Mouse (Mus musculus): Measurements from ENCODE around the gene Pcp2.
"Not testable (repeated sequence)": the region's sequence is repeated elsewhere in the genome, so short reads cannot be mapped to it uniquely, and the experiment has no call there.

The Pcp2 gene

GRCm38 (mm10) chr8:3621199-3621970 is 4.0 kb downstream of the Pcp2 start, which contains the start of the genes Xab2 and Pet100:
TSS of gene Xab2 (minus strand) at chr8:3621316.
TSS of gene Pet100 (plus strand) at chr8:3621548.
- peak; percentile 100 for DNase-seq (ENCODE audit: low read depth, low spot score)

GRCm38 (mm10) chr8:3609816-3610150 is 15.6 kb downstream of the Pcp2 start:
- DNase-seq (ENCODE audit: low read depth, low spot score), result no peak

DNA sequence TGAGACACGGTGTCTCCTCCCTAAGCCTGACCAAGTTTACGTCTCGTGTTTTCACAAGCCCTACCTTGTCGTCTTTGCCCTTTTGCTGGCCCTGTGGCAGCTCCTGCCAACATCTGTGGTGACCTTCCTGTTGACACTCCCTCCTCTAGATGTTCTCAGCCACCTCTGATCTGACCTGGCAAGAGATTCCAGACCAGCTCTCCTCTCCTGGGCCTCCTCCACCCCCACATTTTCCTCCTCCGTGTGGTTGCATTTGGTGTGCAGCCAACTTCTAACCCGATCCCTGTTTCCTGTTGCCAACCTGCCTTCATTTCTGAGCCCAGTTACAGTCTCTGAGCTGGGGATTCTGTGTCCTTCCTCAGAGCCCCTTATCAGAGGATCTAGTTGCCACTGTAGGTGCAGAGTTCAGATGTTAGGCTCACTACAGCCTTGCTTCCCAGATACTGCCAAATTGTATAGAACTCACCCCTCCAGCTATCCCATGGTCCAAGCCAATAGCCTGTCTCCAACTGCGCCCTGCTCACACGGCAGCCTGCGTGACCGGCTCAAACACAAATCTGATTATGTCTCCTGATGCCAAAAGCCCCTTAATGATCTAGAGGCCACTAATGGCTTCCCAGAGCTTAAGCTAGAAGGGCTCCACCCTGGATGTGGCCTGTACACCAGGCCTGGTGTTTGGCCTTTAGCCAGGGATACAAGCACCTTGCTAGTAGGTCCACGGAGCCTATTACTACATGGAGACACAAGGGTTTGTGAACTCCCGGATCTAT is 16.1 kb downstream of the Pcp2 start:
- peak; percentile 75 for DNase-seq (ENCODE audit: low read depth, low spot score)

DNA sequence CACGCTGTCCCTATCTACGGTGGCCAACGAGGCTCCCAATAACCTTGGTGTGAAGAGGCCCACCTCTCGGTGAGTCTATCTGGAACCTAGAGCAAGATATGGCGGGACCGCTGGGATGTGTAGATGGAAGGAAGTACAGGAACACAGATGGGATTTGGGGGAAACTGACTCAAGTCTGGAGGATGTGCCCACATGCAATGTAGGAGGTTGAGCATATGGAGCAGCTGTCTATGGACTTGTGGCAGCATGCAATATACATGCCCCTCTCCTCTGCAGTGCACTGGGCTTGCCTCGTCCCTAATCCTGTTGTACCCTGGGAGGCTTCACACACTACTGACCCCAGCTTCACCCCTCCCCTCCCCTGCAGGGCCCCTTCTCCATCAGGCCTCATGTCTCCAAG is 17.5 kb downstream of the Pcp2 start:
- DNase-seq (ENCODE audit: low read depth, low spot score), result no peak

DNA sequence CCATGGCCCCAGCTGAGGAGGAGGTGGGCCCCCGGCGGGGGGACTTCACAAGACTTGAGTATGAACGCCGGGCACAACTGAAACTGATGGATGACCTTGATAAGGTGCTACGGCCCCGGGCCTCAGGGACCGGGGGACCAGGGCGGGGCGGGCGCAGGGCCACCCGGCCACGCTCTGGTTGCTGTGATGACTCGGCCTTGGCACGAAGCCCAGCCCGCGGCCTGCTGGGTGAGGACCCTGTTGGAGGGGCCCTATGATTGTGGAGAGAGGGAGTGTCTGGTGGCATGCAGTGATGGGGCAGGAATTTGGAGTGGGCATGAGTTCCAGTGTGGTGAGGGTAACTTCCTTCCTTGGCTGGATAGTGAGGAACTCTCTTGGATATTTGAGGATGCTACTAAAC is 18.8 kb downstream of the Pcp2 start:
- no peak for DNase-seq (ENCODE audit: low read depth, low spot score)

- DNase-seq (ENCODE audit: low read depth, low spot score), result no peak
Measured at GRCm38 (mm10) chr8:3603439-3603838, 21.9 kb downstream of the Pcp2 start.

DNA sequence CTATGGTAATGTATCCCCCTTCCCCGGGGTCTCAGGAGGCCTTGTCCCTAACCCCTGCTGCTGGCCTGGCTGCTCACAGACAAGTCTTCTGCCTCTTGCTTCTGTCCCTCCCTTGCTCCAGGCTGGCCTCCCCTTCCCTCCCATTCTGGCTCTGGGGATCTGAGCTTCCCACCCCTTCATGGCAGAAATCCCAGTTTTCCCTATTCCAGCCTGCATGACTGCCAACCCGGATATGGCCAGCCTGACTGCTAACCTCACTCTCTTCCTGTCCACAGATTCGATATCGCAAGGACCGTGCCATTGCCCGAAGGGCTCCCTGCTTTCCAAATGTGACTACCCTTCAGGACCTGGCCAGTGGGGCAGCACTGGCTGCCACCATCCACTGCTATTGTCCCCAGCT is 24.9 kb downstream of the Pcp2 start:
- DNase-seq (ENCODE audit: low read depth, low spot score), result no peak

GRCm38 (mm10) chr8:3599219-3599618 is 26.1 kb downstream of the Pcp2 start:
- no peak for DNase-seq (ENCODE audit: low read depth, low spot score)

DNA sequence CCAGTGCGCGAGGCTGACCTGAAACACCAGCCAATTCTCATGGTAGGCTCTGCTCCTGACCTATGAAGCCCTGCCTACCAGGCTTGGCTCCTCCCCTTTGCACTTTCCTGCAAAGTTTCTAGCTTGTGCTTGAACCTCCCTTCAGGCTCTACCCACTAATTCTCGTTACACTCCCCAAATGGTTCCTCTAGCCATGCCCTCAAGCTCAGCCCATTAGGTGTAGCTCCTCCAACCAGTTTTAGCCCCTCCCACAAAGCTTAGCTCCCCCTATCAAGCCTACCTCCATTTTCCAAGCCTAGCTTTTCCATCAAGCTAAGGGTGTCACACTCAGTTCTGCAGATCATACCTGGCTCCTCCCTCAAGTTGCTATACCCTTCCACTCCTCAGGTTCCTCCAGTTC is 27.3 kb downstream of the Pcp2 start:
- no peak for DNase-seq (ENCODE audit: low read depth, low spot score)

- no peak for DNase-seq (ENCODE audit: low read depth, low spot score)
Measured at GRCm38 (mm10) chr8:3594466-3594865, 30.9 kb downstream of the Pcp2 start.

DNA sequence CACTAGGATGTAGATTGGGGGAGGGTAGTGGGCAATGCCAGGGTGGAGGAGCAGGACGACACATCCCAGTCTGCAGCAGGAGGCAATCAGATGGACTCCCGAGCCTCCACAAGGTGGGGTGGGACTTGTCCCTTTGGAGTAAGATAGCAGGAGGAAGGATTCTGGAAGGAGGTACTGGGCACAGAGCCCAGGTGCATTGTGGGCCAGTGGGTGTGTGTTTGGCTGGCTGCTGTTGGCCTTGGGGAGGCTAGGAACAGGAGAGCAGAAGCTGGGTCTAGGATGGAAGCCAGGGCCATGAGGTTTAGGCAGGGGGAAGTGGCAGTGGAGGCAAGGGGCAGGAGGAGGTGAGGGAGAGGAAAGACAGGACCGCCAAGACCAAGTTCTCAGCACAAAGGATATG is 31.9 kb downstream of the Pcp2 start:
- no peak for DNase-seq (ENCODE audit: low read depth, low spot score)

- no peak for DNase-seq (ENCODE audit: low read depth, low spot score)
Measured at GRCm38 (mm10) chr8:3588258-3588633, 37.1 kb downstream of the Pcp2 start.

GRCm38 (mm10) chr8:3587391-3588257 is 37.7 kb downstream of the Pcp2 start:
- DNase-seq (ENCODE audit: low read depth, low spot score), result peak; percentile 50

GRCm38 (mm10) chr8:3586993-3587390 is 38.4 kb downstream of the Pcp2 start, which contains the start of gene Camsap3:
TSS of gene Camsap3 (plus strand) at chr8:3587293.
- no peak for DNase-seq (ENCODE audit: low read depth, low spot score)

DNA sequence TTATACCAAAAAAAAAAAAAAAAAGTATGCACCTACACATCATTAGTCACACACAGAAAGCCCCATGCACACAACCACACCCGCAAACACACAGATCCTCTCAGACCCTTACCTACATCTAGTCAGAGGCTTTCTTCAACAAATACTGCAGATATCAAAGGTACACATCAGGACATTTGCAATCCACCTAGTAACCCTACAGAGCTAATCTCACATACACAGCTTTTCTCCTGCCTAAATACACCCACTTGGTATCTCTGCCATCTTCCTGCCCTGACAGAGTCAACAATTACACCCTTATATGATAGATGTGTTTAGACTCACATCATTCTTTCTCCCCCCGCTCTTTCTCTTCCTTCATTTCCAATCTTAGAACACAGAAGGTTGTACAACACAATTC is 38.9 kb downstream of the Pcp2 start:
- DNase-seq (ENCODE audit: low read depth, low spot score), result no peak

DNA sequence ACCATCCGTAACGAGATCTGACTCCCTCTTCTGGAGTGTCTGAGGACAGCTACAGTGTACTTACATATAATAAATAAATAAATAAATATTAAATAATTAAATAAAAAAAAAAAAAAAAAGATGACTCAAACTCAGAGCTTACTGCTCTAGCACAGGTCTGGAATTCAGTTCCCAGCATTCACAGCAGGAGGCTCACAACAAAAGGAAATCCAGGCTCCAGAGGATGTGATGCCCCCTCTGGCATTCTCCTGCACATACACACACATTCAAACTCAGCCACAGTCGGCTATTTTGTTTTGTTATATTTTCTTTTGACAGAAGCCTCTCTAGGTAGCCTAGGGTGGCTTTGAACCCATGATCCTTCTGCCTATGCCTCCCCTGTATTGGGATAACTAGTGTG is 43.4 kb downstream of the Pcp2 start:
- not testable (repeated sequence) for DNase-seq (ENCODE audit: low read depth, low spot score)

DNA sequence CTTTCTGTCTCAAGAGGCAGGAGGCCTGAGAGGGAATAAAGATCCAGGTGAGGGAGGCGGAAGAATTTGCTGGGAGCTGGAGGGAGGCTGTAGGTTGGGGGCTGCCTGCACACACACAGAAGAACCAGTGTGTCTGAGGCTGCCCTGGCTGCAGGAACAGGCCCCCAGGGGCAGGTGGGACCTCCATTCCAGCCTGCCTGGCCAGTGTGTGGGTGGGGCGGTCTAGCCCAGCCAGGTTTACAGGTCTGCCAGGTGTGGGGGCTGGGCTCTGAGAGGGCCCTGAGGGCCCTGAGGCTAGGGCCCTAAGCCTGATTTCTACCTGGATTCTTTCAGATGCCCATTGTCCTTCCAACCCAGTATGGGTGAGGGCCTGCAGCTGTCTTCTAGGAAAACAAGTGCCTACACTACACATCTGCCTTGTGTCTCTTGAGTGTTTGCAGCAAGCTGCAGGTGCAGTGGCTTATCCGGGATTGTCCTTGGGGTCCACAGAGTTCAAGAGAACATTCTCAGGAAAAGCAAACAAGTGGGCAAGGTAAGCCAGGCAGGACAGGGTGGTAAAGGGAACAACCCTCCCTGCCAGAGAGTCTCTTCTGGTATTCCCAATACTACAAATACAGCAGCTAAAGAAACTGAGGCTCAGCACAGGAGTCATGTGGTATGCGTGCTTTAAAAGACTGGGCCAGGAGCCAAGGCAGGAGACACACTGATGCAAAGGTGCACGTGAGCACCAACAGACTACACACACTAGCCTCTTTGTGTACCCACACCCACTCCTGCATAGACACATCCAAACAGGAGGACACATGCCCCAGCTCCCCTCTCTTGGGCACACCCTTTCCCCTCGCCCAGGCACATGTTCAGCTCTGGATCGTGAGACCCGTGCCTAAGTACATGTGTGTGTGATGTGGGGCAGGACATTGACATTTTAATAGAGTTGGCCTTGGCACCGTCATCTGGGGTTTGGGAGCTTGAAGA is 45.7 kb downstream of the Pcp2 start:
- DNase-seq (ENCODE audit: low read depth, low spot score), result no peak

DNA sequence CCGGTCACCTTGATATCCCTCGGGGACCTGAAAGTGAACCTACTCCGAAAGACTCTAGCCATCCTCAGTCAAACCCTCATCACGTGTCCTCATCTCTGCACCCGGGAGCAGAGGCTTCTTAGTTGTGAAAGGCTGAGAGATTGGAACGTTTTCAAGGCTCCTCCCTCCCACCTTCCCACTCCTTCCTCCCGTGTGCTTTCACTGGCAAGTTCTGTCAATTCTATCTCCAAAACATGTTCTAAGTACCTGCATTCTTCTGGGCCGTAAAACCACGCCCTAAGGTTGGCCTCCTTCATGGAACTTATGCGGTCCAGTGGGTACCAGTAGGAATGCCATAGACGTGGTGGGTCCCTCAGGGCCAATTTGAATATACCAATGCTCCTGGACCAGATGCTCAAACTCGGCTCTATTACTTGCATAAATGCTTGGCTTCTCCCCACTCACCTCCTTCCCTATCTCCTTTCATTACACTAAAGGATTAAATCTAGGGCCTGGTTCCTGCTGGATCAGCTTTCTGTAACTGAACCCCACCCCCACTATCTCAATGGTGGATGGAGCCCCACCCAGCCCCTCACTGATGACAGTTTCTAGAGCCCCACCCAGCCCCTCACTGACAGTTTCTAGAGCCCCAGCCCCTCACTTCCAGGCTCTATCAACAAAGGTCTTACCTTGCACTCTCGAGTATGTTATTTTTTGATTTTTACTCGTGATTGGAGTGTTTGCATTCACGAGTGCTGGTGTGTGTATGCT is 49.0 kb downstream of the Pcp2 start:
- no peak for DNase-seq (ENCODE audit: low read depth, low spot score)

DNA sequence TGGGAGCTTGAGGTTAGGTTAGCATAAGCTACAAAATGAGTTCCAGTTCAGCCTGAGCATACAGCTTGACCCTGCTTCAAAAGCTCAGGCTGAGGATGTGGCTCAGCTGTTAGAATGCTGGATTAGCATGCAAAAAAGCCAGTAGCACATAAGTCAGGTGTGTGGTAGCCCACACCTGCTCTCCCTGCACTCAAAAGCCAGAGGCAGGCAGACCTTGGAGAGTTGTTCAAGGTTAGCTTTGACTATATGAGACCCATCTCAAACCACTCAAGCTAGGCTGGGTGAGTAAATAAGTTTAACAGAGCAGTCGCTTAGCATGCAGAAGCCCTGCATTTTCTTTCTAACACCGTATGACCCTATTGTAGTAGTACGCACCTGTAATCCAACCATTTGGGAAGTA is 50.8 kb downstream of the Pcp2 start:
- no peak for DNase-seq (ENCODE audit: low read depth, low spot score)
